Mouse (Mus musculus): ENCODE data around the gene Slc16a1.
"Not testable (repeated sequence)": the region's sequence is repeated elsewhere in the genome, so short reads cannot be mapped to it uniquely, and the experiment has no call there.

GRCm38 (mm10) chr3:104707772-104708144 lies 69.3 kb downstream of the Slc16a1 start:
- not testable (repeated sequence) for TF ChIP-seq CTCF, POLR2A (IDR thresholded peaks at IDR 0.05; ENCODE audit: insufficient read depth, low read depth, low read length)

All from olfactory bulb, adult 2 months (tissue).